Mouse (Mus musculus): ENCODE measurements around the gene Klk1b1. TPM values are rescaled to one million over a fixed set of nuclear protein-coding genes. Genes with fewer than 3 reads are reported as not detected.
"Not testable (repeated sequence)": the region's sequence is repeated elsewhere in the genome, so short reads cannot be mapped to it uniquely, and the experiment has no call there.

The Klk1b1 gene
- polyA plus RNA-seq, 1 experiment, result not detected

- Histone ChIP-seq H3K36me3 (ENCODE audit: control insufficient read depth, insufficient read depth, low read length, poor library complexity, severe bottlenecking) (no peaks in the 10 kb centered on the region), H3K4me1 (ENCODE audit: control insufficient read depth, insufficient read depth, low read length) (peaks cover 5% of the 10 kb centered on the region), H3K4me3 (ENCODE audit: low read depth, low read length) (no peak overlapping the region), H3K27me3 (ENCODE audit: control insufficient read depth, insufficient read depth, low read length, poor library complexity, severe bottlenecking) (no peaks in the 10 kb centered on the region), H3K9ac (ENCODE audit: low read depth, poor library complexity, severe bottlenecking) (no peak overlapping the region), H3K9me3 (replicated peaks; ENCODE audit: control insufficient read depth, insufficient read depth, low read length, poor library complexity, severe bottlenecking) (no peaks in the 10 kb centered on the region), H3K27ac (ENCODE audit: insufficient read depth, low read length) (no peak overlapping the region)
- no peak for TF ChIP-seq POLR2A (IDR thresholded peaks at IDR 0.05; ENCODE audit: insufficient read depth, low read length)
- TF ChIP-seq EP300 (IDR thresholded peaks at IDR 0.05; ENCODE audit: insufficient read depth, low read depth, low read length), result peak; percentile 87; the same call in 1 of the 2 replicates
- TF ChIP-seq CTCF (IDR thresholded peaks at IDR 0.05; ENCODE audit: low read depth, low read length), result no peak
These were observed 30.0 kb upstream of the Klk1b1 start for GRCm38 (mm10) chr7:43936551-43936950.

GRCm38 (mm10) chr7:43942293-43942692 lies 24.3 kb upstream of the Klk1b1 start:
- H3K36me3 ChIP-seq (ENCODE audit: control insufficient read depth, insufficient read depth, low read length, poor library complexity, severe bottlenecking); H3K9me3 ChIP-seq (replicated peaks; ENCODE audit: control insufficient read depth, insufficient read depth, low read length, poor library complexity, severe bottlenecking); H3K9ac ChIP-seq (ENCODE audit: low read depth, poor library complexity, severe bottlenecking); H3K27ac ChIP-seq (ENCODE audit: insufficient read depth, low read length); H3K27me3 ChIP-seq (ENCODE audit: control insufficient read depth, insufficient read depth, low read length, poor library complexity, severe bottlenecking); H3K4me1 ChIP-seq (ENCODE audit: control insufficient read depth, insufficient read depth, low read length); H3K4me3 ChIP-seq (ENCODE audit: low read depth, low read length): not testable (repeated sequence)

- H3K4me3 ChIP-seq (ENCODE audit: low read depth, low read length), result no peak overlapping the region
- no peak for TF ChIP-seq POLR2A (IDR thresholded peaks at IDR 0.05; ENCODE audit: insufficient read depth, low read length)
- no peak for TF ChIP-seq EP300 (IDR thresholded peaks at IDR 0.05; ENCODE audit: insufficient read depth, low read depth, low read length)
- TF ChIP-seq CTCF (IDR thresholded peaks at IDR 0.05; ENCODE audit: low read depth, low read length), result no peak
- no peaks in the 10 kb centered on the region for H3K27me3 ChIP-seq (ENCODE audit: control insufficient read depth, insufficient read depth, low read length, poor library complexity, severe bottlenecking)
- no peak overlapping the region for H3K9ac ChIP-seq (ENCODE audit: low read depth, poor library complexity, severe bottlenecking)
- no peaks in the 10 kb centered on the region for H3K9me3 ChIP-seq (replicated peaks; ENCODE audit: control insufficient read depth, insufficient read depth, low read length, poor library complexity, severe bottlenecking)
- no peaks in the 10 kb centered on the region for H3K36me3 ChIP-seq (ENCODE audit: control insufficient read depth, insufficient read depth, low read length, poor library complexity, severe bottlenecking)
- no peaks in the 10 kb centered on the region for H3K4me1 ChIP-seq (ENCODE audit: control insufficient read depth, insufficient read depth, low read length)
- H3K27ac ChIP-seq (ENCODE audit: insufficient read depth, low read length), result no peak overlapping the region
These were observed 21.8 kb upstream of the Klk1b1 start for GRCm38 (mm10) chr7:43944727-43945264.

- Histone ChIP-seq H3K27ac (ENCODE audit: insufficient read depth, low read length) (no peak within 1 kb of the TSS), H3K27me3 (ENCODE audit: control insufficient read depth, insufficient read depth, low read length, poor library complexity, severe bottlenecking) (no peaks in the 10 kb centered on the region), H3K4me1 (ENCODE audit: control insufficient read depth, insufficient read depth, low read length) (no peaks in the 10 kb centered on the region), H3K9me3 (replicated peaks; ENCODE audit: control insufficient read depth, insufficient read depth, low read length, poor library complexity, severe bottlenecking) (no peaks in the 10 kb centered on the region), H3K4me3 (ENCODE audit: low read depth, low read length) (no peak within 1 kb of the TSS), H3K36me3 (ENCODE audit: control insufficient read depth, insufficient read depth, low read length, poor library complexity, severe bottlenecking) (no peaks in the 10 kb centered on the region), H3K9ac (ENCODE audit: low read depth, poor library complexity, severe bottlenecking) (no peak within 1 kb of the TSS)
- TF ChIP-seq EP300 (IDR thresholded peaks at IDR 0.05; ENCODE audit: insufficient read depth, low read depth, low read length) (no peak), POLR2A (IDR thresholded peaks at IDR 0.05; ENCODE audit: insufficient read depth, low read length) (no peak), CTCF (IDR thresholded peaks at IDR 0.05; ENCODE audit: low read depth, low read length) (no peak)
These were observed 16.2 kb upstream of the Klk1b1 start, which contains the start of gene Klk1b8 for GRCm38 (mm10) chr7:43950364-43950763. Gene Klk1b8, plus strand, starts transcription at chr7:43950664.

GRCm38 (mm10) chr7:43952703-43953102 lies 13.8 kb upstream of the Klk1b1 start:
- H3K27ac ChIP-seq (ENCODE audit: insufficient read depth, low read length), result no peak overlapping the region
- no peaks in the 10 kb centered on the region for H3K27me3 ChIP-seq (ENCODE audit: control insufficient read depth, insufficient read depth, low read length, poor library complexity, severe bottlenecking)
- no peaks in the 10 kb centered on the region for H3K4me1 ChIP-seq (ENCODE audit: control insufficient read depth, insufficient read depth, low read length)
- H3K4me3 ChIP-seq (ENCODE audit: low read depth, low read length), result no peak overlapping the region
- no peak overlapping the region for H3K9ac ChIP-seq (ENCODE audit: low read depth, poor library complexity, severe bottlenecking)
- TF ChIP-seq EP300 (IDR thresholded peaks at IDR 0.05; ENCODE audit: insufficient read depth, low read depth, low read length), result no peak
- no peak for TF ChIP-seq POLR2A (IDR thresholded peaks at IDR 0.05; ENCODE audit: insufficient read depth, low read length)
- no peak for TF ChIP-seq CTCF (IDR thresholded peaks at IDR 0.05; ENCODE audit: low read depth, low read length)
- no peaks in the 10 kb centered on the region for H3K36me3 ChIP-seq (ENCODE audit: control insufficient read depth, insufficient read depth, low read length, poor library complexity, severe bottlenecking)
- no peaks in the 10 kb centered on the region for H3K9me3 ChIP-seq (replicated peaks; ENCODE audit: control insufficient read depth, insufficient read depth, low read length, poor library complexity, severe bottlenecking)

- H3K27ac ChIP-seq (ENCODE audit: insufficient read depth, low read length), result no peak overlapping the region
- no peaks in the 10 kb centered on the region for H3K4me1 ChIP-seq (ENCODE audit: control insufficient read depth, insufficient read depth, low read length)
- no peak overlapping the region for H3K9ac ChIP-seq (ENCODE audit: low read depth, poor library complexity, severe bottlenecking)
- no peaks in the 10 kb centered on the region for H3K27me3 ChIP-seq (ENCODE audit: control insufficient read depth, insufficient read depth, low read length, poor library complexity, severe bottlenecking)
- no peak overlapping the region for H3K4me3 ChIP-seq (ENCODE audit: low read depth, low read length)
- TF ChIP-seq POLR2A (IDR thresholded peaks at IDR 0.05; ENCODE audit: insufficient read depth, low read length), result no peak
- TF ChIP-seq EP300 (IDR thresholded peaks at IDR 0.05; ENCODE audit: insufficient read depth, low read depth, low read length), result no peak
- TF ChIP-seq CTCF (IDR thresholded peaks at IDR 0.05; ENCODE audit: low read depth, low read length), result no peak
- no peaks in the 10 kb centered on the region for H3K9me3 ChIP-seq (replicated peaks; ENCODE audit: control insufficient read depth, insufficient read depth, low read length, poor library complexity, severe bottlenecking)
- no peaks in the 10 kb centered on the region for H3K36me3 ChIP-seq (ENCODE audit: control insufficient read depth, insufficient read depth, low read length, poor library complexity, severe bottlenecking)
These were observed 507 bp downstream of the Klk1b1 start for GRCm38 (mm10) chr7:43967058-43967457.

All from ES-Bruce4 (cell line).